Mouse (Mus musculus) hindbrain, postnatal 0 days (tissue): ENCODE measurements around the gene Coa4. TPM values are rescaled to one million over a fixed set of nuclear protein-coding genes. Genes with fewer than 3 reads are reported as not detected.

Experiments used
- ATAC-seq: fragments of 200-750 bp; cut with Nextera tagmentation; 2 replicates; pipeline ENCODE4 v1.8.0; 2017; ENCODE audit warnings: mild to moderate bottlenecking, moderate TSS enrichment, moderate library complexity
- DNase-seq: peaks from one replicate; pipeline ENCODE4 v3.0.0-alpha.2; 2015; ENCODE audit warnings: low spot score
- H3K27ac ChIP-seq: fragments of 300-500 bp; sonication (generic); 2 replicates; pipeline ENCODE4 v1.5.1; 2014; ENCODE audit warnings: mild to moderate bottlenecking
- H3K27me3 ChIP-seq: fragments of 300-500 bp; sonication (generic); 2 replicates; pipeline ENCODE4 v1.6.1; 2014; ENCODE audit warnings: low read length, mixed read lengths; ENCODE audit not compliant: insufficient read depth
- H3K36me3 ChIP-seq: fragments of 300-500 bp; sonication (generic); 2 replicates; pipeline ENCODE4 v1.6.1; 2014; ENCODE audit warnings: low read length, mixed read lengths; ENCODE audit not compliant: insufficient read depth
- H3K4me1 ChIP-seq: fragments of 300-500 bp; sonication (generic); 2 replicates; pipeline ENCODE4 v1.6.1; 2014; ENCODE audit warnings: antibody characterized with exemption, low read length, mixed read lengths; ENCODE audit not compliant: insufficient read depth
- H3K4me2 ChIP-seq: fragments of 300-500 bp; sonication (generic); 2 replicates; pipeline ENCODE4 v1.6.1; 2014; ENCODE audit warnings: low read depth, mild to moderate bottlenecking, low read length, moderate library complexity, mixed read lengths
- H3K4me3 ChIP-seq: fragments of 300-500 bp; sonication (generic); 2 replicates; pipeline ENCODE4 v1.5.1; 2014; ENCODE audit warnings: low read length
- H3K9ac ChIP-seq: fragments of 300-500 bp; sonication (generic); replicated peaks from 2 replicates; pipeline ENCODE4 v1.6.1; 2014; ENCODE audit warnings: mild to moderate bottlenecking, low read length, moderate library complexity, mixed read lengths
- H3K9me3 ChIP-seq: fragments of 300-500 bp; sonication (generic); 2 replicates; pipeline ENCODE4 v1.6.1; 2016; ENCODE audit warnings: low read length, mixed read lengths
- CTCF ChIP-seq: IDR thresholded peaks from 2 replicates; pipeline ENCODE4 v1.5.1; 2016; ENCODE audit warnings: antibody characterized with exemption, control low read depth, low read depth
- WGBS: fragments of 180-500 bp; shearing (Covaris S2); extraction: QIAGEN DNeasy Blood & Tissue Kit; methylation state at CpG from one replicate; pipeline ENCODE4 v1.1.7; 2014; 5-methylcytosine and 5-hydroxymethylcytosine counted together
- polyA plus RNA-seq: library from polyadenylated mRNA; unstranded; fragments of >200 nt; fragmentation: Nextera tagmentation; extraction: Ambion mirVana; gene quantifications from 2 replicates; pipeline ENCODE4 v1.2.1, GENCODE M21; 2015
- total RNA-seq: library from RNA; depleted of rRNA; stranded (reverse); fragments of >200 nt; gene quantifications from 2 replicates; pipeline ENCODE4 v1.2.3, GENCODE M21; 2014

Gene Coa4
- total and polyA plus RNA-seq, 2 experiments from 2014 or later, result 4.9 to 7.6 TPM

- Histone ChIP-seq H3K27ac (no peak overlapping the region), H3K9me3 (no peaks in the 10 kb centered on the region), H3K4me3 (no peak overlapping the region), H3K36me3 (no peaks in the 10 kb centered on the region), H3K4me2 (no peak overlapping the region), H3K9ac (no peak overlapping the region), H3K27me3 (no peaks in the 10 kb centered on the region), H3K4me1 (no peaks in the 10 kb centered on the region)
- ATAC-seq, result no peak
- no peak for DNase-seq
- TF ChIP-seq CTCF, result no peak
These were observed 33.0 kb downstream of the Coa4 start for GRCm38 (mm10) chr7:100569907-100570306.

DNA sequence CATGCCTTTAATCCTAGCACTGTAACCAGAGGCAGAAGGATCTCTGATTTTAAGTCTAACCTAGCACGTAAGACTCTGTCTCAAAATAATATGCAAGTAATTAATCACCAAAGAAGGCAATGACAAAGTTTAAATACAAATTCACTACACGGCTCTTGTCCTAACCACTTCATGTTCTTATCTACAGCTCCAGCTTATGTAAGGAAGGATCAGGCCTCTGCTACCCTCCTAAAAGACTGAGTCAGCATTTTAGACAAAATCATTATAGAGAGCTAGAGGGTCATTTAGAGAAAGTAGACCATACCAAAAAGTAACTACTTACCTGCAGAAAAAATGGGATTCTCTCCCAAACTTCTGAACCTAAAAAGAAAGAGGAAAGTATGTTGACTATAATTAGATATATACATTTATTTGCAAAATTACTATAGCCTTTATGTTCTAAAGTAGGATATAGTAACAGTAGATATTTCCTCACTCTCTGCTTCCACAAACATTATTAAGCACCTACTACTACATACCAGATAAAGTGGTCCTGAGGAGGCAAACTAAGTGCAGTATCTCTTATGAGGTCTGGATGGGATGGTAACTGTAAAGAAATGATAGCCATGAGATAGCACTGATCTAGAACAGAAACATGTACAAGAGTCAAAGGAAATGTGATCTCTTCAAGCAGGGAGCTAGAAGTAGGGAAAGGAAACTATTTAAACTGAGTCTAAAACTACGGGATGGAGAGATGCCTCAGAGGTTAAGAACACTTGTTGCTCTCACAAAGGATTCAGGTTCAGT is 34.3 kb downstream of the Coa4 start:
- Histone ChIP-seq H3K4me3 (no peak overlapping the region), H3K27me3 (no peaks in the 10 kb centered on the region), H3K36me3 (no peaks in the 10 kb centered on the region), H3K27ac (no peak overlapping the region), H3K4me1 (no peaks in the 10 kb centered on the region), H3K9ac (no peak overlapping the region), H3K9me3 (no peaks in the 10 kb centered on the region), H3K4me2 (no peak overlapping the region)
- no peak for TF ChIP-seq CTCF
- DNase-seq (no peak), ATAC-seq (no peak)
- WGBS, result 85% methylated on average over 3 of the region's 3 CpGs

- Histone ChIP-seq H3K27ac (no peak overlapping the region), H3K9me3 (no peaks in the 10 kb centered on the region), H3K4me2 (no peak overlapping the region), H3K4me1 (no peaks in the 10 kb centered on the region), H3K9ac (no peak overlapping the region), H3K36me3 (no peaks in the 10 kb centered on the region), H3K4me3 (no peak overlapping the region), H3K27me3 (no peaks in the 10 kb centered on the region)
- no peak for TF ChIP-seq CTCF
- WGBS, result 75% methylated on average over 4 of the region's 4 CpGs
- ATAC-seq (no peak), DNase-seq (no peak)
These were observed 35.2 kb downstream of the Coa4 start for GRCm38 (mm10) chr7:100572061-100572460.

DNA sequence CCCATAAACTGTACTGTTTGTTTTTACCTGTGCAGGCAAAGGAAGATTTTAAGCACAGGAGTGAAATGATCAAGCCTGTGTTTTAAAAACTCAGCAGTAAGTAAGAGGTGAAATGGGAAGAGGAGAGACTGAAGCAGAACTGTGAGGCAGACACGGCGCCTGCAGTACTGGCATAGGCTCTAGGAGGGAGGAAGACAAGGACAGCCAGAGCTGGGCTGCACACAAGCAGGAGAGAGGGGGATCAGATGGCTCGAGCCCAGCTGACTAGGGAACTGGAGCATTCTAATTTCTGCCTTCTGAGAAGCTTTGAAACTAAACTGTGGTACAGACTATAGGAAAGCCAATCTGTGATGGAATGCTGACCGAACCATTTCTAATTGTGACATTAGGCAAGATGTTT is 35.8 kb downstream of the Coa4 start:
- no peak overlapping the region for H3K9ac ChIP-seq
- ATAC-seq, result no peak
- WGBS, result 80% methylated on average over 4 of the region's 4 CpGs

GRCm38 (mm10) chr7:100578794-100579193 is 41.9 kb downstream of the Coa4 start:
- Histone ChIP-seq H3K27ac (peak overlapping the region; percentile 45; the same call in 1 of the 2 replicates), H3K4me1 (no peaks in the 10 kb centered on the region), H3K9me3 (no peaks in the 10 kb centered on the region), H3K9ac (no peak overlapping the region), H3K36me3 (no peaks in the 10 kb centered on the region), H3K27me3 (no peaks in the 10 kb centered on the region), H3K4me3 (no peak overlapping the region), H3K4me2 (no peak overlapping the region)
- WGBS, result 54% methylated on average over 2 of the region's 2 CpGs
- ATAC-seq (no peak), DNase-seq (peak; percentile 14)
- TF ChIP-seq CTCF, result no peak

More for the DNA sequence above, 35.8 kb downstream of the Coa4 start:
- H3K4me2 ChIP-seq, result no peak overlapping the region
- no peaks in the 10 kb centered on the region for H3K4me1 ChIP-seq
- H3K9me3 ChIP-seq, result no peaks in the 10 kb centered on the region
- no peaks in the 10 kb centered on the region for H3K36me3 ChIP-seq
- no peak for DNase-seq
- no peak overlapping the region for H3K27ac ChIP-seq
- TF ChIP-seq CTCF, result no peak
- no peaks in the 10 kb centered on the region for H3K27me3 ChIP-seq
- no peak overlapping the region for H3K4me3 ChIP-seq

GRCm38 (mm10) chr7:100582235-100582634 is 45.4 kb downstream of the Coa4 start:
- Histone ChIP-seq H3K9ac (peak overlapping the region; percentile 63), H3K4me2 (peak overlapping the region; percentile 73), H3K4me1 (no peaks in the 10 kb centered on the region), H3K9me3 (no peaks in the 10 kb centered on the region), H3K27ac (peak overlapping the region; percentile 94), H3K27me3 (no peaks in the 10 kb centered on the region), H3K4me3 (peak overlapping the region; percentile 49), H3K36me3 (no peaks in the 10 kb centered on the region)
- ATAC-seq, result no peak
- TF ChIP-seq CTCF, result no peak
- WGBS, result 37% methylated on average over 7 of the region's 7 CpGs
- DNase-seq, result no peak

GRCm38 (mm10) chr7:100582727-100583236 is 45.9 kb downstream of the Coa4 start:
- no peaks in the 10 kb centered on the region for H3K9me3 ChIP-seq
- H3K36me3 ChIP-seq, result no peaks in the 10 kb centered on the region
- peak overlapping the region; percentile 49 for H3K4me3 ChIP-seq
- H3K27me3 ChIP-seq, result no peaks in the 10 kb centered on the region
- peak overlapping the region; percentile 73 for H3K4me2 ChIP-seq
- under 1% methylated on average over 31 of the region's 31 CpGs for WGBS
- peak; percentile 97 for ATAC-seq
- no peak; the same call in 1 of the 2 replicates for TF ChIP-seq CTCF
- H3K4me1 ChIP-seq, result no peaks in the 10 kb centered on the region
- peak overlapping the region; percentile 63 for H3K9ac ChIP-seq
- DNase-seq, result peak; percentile 93
- peak overlapping the region; percentile 94 for H3K27ac ChIP-seq
